Mouse (Mus musculus) heart, adult 2 months (tissue): Measurements from ENCODE around the gene Cdk17.

Source experiments
- CTCF ChIP-seq: fragments of 200-600 bp; IDR thresholded peaks from 2 replicates; pipeline ENCODE4 v1.8.1; 2022; ENCODE audit warnings: antibody characterized with exemption, mild to moderate bottlenecking, moderate library complexity
- EP300 ChIP-seq: fragments of 200-500 bp; IDR thresholded peaks from 2 replicates; pipeline ENCODE4 v1.6.1; 2011; ENCODE audit warnings: low read depth, low read length, control low read depth; ENCODE audit not compliant: insufficient read depth
- POLR2A ChIP-seq: fragments of 200-500 bp; IDR thresholded peaks from 2 replicates; pipeline ENCODE4 v1.6.1; 2011; ENCODE audit warnings: mild to moderate bottlenecking, low read depth, low read length, control low read depth; ENCODE audit not compliant: insufficient read depth

DNA sequence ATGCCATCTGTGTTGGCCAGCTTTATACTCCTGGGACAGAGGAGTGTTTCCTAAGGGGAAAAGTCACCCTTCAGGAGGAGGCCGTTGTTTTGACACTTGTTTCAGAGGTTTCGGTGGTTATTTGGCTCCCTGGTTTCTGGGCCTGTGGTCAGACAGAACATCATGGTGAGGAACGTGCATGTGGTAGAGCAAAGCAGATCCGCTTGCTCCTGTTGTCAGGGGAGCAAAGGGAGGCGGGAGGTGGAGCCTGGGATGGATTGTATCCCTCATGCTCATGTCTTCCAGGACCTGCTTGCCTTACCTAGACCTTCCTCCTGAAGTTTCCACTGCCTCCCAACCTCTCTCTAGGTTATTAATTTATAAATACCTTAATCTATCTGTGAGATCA lies 5.7 kb downstream of the Cdk17 start:
- TF ChIP-seq CTCF, result no peak
- TF ChIP-seq POLR2A, result no peak
- no peak for TF ChIP-seq EP300
